Mouse (Mus musculus): Measurements from ENCODE around the gene Casq2.
A peak's percentile ranks its signal among the peaks of the same experiment; 100 is the strongest.

Gene Casq2

DNA sequence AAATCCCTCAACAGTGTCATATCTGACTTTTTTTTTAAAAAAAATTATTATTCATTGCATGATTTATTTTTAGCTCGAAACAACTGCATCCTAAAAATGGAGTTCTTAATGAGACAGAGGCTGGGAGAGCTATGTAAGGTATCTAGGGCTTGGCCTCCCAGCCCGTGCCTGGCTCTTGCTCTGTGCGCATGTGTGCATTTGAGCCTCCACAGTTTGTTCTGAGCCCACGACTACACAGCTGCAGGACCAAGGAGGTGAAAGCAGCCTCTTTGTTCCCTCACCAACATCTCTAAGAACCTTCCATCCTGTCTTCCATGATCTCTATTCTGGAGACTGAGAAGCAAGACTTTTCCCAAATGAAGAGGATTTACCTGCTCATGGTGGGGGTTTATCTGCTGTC lies at the start of gene Casq2:
Gene Casq2 (plus strand): TSS at position 133 of the 400 bp plus-strand sequence.
- no peak for DNase-seq (ENCODE audit: extremely low spot score)

DNA sequence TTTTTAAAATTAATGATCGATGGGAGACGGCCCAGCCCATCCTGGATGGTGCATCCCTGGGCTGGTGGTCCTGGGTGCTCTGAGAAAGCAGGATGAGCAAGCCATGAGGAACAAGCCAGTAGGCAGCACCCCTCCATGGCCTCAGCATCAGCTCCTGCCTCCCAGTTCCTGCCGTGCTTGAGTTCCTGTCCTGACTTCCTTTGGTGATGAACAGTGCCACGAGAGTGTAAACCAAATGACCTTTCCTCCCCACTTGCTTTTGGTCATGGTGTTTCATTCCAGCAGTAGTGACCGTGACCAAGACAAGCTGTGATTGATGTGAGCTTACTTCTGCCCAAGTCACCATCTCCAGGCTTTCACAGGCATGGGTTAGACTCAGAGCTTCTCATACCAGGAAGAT lies 48.4 kb upstream of the Casq2 start:
- DNase-seq (ENCODE audit: extremely low spot score) = no peak

- DNase-seq (ENCODE audit: extremely low spot score) = no peak
These were observed 47.6 kb upstream of the Casq2 start for GRCm38 (mm10) chr3:102038608-102039007.

- DNase-seq (ENCODE audit: extremely low spot score) = no peak
These were observed 44.6 kb upstream of the Casq2 start for GRCm38 (mm10) chr3:102041632-102042031.

- no peak for DNase-seq (ENCODE audit: extremely low spot score)
These were observed 41.1 kb upstream of the Casq2 start for GRCm38 (mm10) chr3:102045071-102045470.

GRCm38 (mm10) chr3:102047532-102047931 lies 38.7 kb upstream of the Casq2 start:
- no peak for DNase-seq (ENCODE audit: extremely low spot score)

DNA sequence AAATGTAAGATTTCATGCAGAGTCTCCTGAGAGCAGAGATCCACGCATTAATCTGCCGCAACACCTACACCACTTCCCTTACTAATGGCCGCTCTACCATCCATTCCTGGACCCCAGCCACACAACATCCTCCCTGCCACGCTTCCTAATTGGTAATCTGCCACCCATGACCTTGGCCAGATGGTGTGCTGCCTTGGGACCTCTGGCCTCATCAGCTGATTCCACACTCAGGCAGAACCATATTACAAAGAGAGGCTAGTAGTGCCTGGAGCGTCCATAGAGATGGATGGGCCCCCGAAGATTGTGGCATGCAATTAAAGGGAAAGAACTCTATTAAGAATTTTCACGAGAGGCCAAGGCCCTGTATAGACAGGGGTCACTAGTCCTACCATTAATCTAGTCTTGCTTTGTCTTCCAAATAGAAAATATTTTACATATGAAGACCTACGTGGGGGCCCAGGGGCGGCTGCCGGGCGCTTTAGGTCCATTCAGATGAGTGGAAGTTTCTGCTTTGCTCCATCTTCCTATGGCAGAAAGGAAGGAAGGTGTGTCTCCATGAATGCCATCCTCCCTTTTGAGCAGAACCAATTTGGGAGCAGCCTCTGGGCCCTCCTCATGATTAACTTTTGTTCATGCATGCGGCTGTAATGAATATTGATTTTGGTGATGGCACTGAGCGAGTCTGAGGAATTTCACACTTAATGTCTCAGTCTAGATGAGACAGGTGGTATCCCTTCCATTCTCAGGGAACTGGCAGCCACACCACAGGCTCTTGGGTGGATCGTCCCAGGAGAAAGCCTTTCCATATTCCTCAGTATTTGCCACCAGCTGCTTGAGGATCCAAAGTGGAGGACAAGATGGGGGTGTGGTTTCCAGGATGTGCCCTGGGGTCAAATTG lies 36.8 kb upstream of the Casq2 start:
- DNase-seq (ENCODE audit: extremely low spot score) = no peak

GRCm38 (mm10) chr3:102052036-102052435 lies 34.2 kb upstream of the Casq2 start:
- DNase-seq (ENCODE audit: extremely low spot score) = no peak

DNA sequence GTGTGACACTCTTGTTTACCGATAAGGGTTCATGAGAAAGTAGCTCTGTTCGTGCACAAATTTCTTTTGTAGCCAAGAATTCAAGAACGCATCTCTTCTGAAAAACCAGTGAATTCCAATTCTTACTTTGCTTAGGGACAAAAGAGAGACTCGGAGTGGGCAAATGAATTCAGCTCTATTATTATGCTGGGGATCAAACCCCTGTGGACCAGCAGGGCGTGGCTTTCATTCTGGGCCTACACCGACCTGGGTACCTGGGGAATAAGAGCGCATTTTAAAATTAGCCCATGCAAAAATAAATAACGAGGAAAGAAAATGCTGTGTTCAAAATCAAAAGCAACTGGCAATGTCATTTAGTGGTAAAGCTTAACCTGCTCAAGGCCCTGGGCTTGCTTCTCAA lies 32.9 kb upstream of the Casq2 start:
- no peak for DNase-seq (ENCODE audit: extremely low spot score)

- DNase-seq (ENCODE audit: extremely low spot score) = peak; percentile 39
These were observed 30.3 kb upstream of the Casq2 start for GRCm38 (mm10) chr3:102055878-102056277.

DNA sequence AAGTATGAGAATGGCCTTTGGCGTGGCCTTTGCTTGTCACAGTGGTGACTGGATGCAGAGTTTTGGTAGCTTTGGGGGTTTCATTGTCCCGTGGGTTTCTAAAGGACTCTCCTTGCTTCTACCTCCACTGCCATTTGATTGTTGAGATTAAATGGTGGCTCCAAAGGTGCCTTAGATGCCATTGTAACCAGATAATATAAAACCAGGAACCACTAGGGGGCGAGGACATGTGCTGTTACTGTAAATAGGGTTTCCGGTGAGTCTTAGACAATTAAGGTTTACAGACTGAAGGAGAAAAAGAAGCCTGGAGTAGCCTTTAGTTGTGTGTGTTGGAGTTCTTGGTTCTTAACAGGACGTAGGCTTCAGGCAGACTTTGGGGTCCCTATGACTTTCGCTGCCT lies 26.1 kb upstream of the Casq2 start:
- no peak for DNase-seq (ENCODE audit: extremely low spot score)

- peak; percentile 76 for DNase-seq (ENCODE audit: extremely low spot score)
These were observed 24.1 kb upstream of the Casq2 start for GRCm38 (mm10) chr3:102061923-102062670.

DNA sequence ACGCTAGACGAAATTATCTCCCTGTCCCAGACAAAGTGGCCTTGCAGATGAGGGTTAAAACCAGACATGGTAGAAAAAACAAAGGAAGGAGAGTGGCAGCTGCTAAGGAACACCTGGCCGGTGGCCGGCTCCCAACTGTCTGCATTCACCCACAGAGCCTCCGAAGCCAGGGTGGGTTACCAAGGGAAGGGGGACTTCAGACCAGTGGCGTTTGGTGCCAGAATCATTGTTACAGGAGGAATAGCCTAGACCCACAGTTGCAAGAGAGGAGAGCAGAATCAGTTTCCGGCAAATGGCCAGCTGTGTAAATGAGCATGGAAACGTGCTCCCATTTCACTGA lies 23.6 kb upstream of the Casq2 start:
- DNase-seq (ENCODE audit: extremely low spot score) = no peak

DNA sequence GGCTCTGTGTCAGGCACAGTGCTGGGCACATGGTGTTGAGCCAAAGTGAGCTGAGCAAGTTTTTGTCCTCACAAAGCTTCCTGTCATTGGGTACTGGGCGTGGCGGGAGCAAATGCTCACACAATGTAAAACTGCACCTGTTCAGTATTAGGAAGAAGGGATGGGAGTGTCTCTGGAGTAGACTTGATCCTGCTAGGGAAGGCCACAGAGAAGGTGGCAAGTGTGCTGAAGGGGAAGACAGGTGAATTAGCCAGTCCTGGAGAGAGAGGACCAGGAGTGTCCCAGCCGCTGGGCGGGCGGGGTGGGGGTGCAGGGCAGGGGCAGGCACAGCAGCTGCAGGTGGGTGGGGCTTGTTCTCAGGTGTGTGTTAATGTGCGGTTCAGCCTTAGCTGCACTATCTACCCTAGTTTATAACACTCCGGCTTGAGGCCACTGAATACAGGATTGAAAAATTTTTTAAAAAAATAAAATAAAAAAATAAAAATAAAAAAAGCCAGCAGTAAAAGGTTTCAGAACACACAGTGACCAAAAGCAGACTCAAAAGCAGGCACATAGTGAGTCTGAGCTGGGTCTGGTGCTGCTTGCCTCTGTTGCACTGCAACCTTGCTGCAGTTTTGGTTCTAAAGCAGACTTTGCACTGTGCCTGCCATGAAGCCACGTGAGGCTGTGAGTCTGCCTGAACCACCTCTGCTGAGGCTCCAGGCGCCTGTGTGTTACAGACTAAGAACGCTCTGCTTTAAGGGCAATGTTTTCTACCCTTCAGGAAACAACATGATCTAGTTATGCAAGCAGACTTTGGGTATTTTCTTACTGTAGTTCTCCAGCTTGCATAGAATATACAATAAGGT lies 22.7 kb upstream of the Casq2 start:
- no peak for DNase-seq (ENCODE audit: extremely low spot score)

- DNase-seq (ENCODE audit: extremely low spot score) = no peak
These were observed 21.6 kb upstream of the Casq2 start for GRCm38 (mm10) chr3:102064566-102064965.

DNA sequence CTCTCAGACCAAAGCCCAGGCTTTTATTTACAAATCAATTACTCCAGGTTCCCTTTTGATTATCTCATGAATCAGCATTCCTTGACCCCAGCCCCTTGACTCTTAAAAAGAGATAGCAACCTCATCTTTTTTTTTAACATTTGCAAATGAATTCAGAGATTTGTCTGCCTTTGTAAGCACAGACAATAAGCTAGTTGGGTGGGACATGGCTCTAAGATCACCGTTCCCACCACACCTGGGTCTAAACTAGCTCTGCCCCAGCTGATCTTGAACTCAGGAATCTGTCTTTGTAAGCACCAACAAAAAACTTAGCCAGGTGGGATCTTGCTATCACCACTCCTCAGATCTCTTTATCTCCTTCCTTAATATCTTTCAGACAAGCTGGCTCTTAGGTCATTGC lies 18.9 kb upstream of the Casq2 start:
- DNase-seq (ENCODE audit: extremely low spot score) = no peak

DNA sequence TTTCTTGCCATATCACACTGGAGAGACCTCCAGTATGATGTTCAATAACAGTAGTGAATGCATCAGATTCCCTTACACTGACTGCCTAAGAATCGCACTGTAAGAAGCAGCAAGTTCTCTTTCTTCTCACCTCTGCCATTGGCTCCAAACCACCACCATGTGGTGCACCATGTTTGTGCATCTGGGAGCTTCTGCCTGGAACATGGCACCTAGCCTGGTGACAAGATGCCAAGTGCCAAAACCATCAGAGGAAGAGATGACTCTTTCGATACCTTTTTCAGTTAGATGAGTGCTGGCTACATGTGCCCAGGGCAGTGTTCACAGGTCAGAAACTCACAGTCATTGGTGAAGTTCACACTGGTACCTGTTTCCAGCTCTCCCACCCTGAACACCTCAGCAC lies 18.4 kb upstream of the Casq2 start:
- DNase-seq (ENCODE audit: extremely low spot score) = no peak

DNA sequence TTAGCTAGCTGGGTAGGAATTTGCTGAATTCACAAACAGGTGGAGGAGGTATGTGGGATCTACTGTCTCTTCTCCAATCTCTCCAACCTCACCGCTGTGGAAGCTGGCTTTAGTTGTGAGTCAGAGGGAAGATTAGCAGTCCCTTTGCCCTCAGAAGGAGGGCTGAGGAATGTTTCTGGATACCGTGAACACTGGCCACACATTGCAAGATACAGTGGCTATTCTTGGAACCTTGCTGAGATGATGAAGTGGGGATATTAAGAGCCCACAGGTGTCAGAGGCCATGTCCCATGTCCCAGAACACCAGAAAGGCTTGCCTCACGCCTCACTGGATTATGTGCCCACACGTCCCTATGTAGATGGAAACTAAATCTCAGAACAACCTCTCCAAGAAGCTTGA lies 17.0 kb upstream of the Casq2 start:
- DNase-seq (ENCODE audit: extremely low spot score) = no peak

DNA sequence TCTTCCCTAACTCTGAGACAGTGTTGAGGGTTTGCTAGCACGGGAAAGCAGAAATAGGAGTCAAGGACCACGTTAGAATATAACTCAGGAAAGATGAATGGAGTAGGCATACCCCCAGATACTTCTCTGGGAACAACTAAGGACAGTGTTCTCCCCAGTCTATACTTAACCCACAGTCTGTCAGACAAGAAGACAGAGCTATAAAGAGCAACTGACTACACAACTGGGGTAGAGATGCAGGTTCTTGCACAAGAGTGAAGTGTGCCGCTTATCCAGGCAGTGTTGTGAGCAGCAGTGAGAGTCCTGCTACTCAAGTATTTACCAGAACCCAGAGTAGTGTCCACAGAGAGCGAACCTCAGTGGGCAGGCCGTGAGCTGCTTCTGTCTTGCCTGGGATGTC lies 16.5 kb upstream of the Casq2 start:
- no peak for DNase-seq (ENCODE audit: extremely low spot score)

GRCm38 (mm10) chr3:102070360-102070759 lies 15.9 kb upstream of the Casq2 start:
- DNase-seq (ENCODE audit: extremely low spot score) = no peak

DNA sequence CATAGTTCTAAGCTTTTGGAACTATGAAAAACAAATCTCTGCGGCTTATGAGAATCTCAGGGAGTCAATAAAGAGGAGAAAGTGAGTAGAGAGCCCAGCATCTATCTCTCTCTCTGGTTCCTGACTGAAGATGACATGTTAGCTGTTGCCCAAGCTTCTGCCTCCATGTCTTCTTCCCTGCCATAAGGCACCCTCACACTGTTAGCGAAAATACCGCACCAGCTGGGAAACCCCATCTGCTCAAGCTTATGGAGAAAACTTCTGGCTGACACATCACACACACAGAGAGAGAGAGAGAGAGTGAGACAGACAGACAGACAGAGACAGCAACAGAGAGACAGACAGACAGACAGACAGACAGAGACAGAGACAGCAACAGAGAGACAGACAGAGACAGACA lies 15.2 kb upstream of the Casq2 start:
- DNase-seq (ENCODE audit: extremely low spot score) = no peak

DNA sequence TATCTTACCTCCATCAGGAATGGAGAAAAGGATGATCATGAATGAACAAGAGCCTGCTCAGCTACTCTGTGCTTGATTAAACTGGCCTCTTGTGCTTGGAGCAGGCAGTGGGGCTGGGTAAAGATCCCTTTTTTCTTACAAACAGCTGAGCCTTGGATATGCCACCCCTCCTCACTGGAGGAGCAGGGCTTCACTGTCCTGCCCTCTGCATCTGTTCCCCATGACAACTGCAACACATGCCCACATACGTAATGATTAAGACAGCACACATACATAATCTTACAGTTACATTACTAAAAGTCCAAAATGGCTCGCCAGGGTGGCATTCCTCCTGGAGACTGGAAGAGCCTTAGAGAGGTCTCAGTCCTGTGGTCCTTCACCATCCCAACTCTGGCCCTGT lies 6.8 kb upstream of the Casq2 start:
- no peak for DNase-seq (ENCODE audit: extremely low spot score)
